Mouse (Mus musculus) cerebellum, adult 18-20 months (tissue): ENCODE results near the gene Zfp422.

Source experiments
- DNase-seq, 2 experiments: peaks; one replicate each; pipeline ENCODE4 v3.0.0; 2021

Zfp422 gene

DNA sequence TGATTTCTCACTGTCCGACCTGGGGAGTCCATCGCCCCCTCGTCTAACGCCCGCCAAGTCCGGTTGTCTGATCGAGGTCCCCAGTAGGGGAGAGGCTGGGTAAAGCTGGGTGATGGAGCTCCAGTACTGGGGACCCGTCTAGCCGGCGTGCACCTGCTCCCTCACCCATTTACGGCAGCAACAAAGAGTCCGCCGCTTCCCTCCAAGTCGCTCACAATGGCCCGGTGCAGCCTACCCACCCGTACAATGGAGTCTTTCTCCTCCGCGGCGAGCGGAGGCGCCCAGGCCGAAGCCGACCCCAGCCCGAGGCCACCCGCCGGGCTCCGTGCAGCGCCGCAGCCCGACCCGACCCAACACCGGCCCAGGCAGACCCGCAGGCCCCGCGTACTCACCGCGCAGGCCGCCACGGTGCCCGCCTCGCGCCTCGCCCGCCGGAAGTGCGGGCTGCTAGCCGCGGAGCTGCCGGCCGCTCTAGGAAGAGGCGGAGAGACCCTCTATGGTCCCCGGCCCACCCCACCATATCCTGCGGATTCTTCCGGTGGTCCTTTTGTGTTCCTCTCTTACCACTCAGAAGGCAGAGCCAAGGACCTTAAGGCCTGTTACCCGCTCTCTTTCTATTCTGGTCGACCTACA lies at the start of gene Zfp422:
Gene Zfp422 (minus strand): TSS at position 461 of the 633 bp plus-strand sequence.
- DNase-seq, result peak; percentile 63 to 81

- no peak for DNase-seq
Observed at GRCm38 (mm10) chr6:116677321-116677720, 48.5 kb upstream of the Zfp422 start.

DNA sequence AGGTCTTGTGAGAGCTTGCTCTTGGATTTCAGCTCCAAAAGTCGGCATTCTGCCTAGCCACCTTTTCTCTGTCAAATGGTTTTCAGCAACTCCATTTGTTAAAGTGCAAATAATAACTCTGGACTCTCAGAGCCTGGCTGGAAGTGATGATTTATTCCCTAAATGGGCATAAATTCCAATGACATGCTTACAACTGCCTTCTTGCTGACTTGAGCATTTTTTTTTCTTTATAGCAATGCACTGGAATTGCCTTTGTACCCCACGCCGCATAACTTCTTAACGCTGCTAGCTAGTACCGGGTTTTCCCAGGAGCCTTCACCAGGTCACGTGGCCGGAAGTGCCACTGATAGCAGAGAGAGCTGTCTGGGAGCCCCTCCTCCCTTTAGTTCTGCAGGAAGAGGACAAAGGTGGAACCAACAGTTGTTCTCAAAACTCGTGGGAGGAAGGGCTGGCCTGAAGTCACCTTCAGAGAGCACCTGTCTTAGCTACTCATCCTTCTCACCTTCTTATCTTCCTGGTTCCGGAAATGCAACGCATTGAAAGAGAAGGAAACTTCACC lies 47.6 kb upstream of the Zfp422 start:
- no peak for DNase-seq

GRCm38 (mm10) chr6:116674283-116674886 lies 45.6 kb upstream of the Zfp422 start:
- no peak for DNase-seq

DNA sequence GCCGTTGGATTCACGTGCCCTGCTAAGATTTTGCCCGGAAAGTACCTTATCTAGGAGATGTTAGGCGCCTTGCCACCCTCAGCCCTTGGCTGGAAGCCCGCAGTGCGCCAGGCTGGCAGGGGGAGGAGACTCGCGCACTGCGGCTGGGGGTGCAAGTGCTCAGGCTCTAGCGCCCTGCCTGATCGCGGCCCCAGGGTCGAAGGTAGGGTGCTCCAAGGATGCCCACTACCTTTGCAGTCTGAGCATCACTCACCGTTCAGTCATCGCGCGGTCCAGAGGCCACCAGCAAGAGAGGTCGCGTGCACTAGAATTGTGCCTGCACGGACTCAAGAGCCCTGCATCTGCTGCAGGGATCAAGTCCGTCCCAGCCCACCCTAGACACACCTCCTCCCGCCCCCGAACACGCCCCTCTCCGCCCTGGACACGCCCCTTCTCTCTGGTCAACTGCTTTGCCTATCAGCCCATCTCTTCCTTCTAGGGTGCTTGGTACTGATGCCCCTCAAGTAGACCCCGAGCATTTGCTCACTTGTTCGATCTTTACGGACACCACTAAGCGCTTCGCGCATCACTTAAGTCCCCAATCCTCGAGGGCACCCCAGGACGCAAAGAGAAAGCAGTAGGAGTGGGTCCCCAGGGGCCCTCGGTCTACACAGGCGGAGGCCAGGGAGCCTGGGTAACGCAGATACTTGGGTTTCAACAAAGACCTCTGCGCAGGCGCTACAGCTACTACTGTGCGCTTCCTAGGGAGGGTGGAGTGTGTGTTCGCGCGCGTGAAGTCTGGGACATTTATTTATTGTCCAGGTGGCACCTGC lies 44.9 kb upstream of the Zfp422 start, which contains the start of gene Rassf4:
Gene Rassf4 (minus strand): TSS at position 482 of the 812 bp plus-strand sequence.
- DNase-seq, result peak; percentile 55 to 58

DNA sequence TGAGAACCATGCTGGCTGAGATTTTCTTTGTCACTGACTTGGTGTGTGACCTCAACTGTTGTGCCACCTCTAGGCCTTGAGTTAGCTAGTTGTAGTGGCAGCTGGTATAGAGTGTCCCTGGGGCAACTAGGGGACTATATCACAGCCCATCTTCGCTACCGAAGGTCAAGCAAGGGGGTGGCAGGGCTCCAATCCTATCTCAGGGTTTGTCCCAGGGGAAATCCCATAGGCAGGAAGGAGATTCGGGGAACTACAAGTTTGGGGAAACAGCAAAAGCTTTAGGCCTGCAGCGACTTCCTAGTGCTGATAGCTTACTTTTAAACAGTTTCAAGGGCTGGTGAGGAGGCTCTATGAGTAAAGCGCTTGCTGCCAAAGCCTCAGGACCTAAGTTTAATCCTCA lies 43.5 kb upstream of the Zfp422 start:
- DNase-seq, result no peak

- DNase-seq, result no peak
Observed at GRCm38 (mm10) chr6:116671768-116672167, 43.0 kb upstream of the Zfp422 start.

GRCm38 (mm10) chr6:116671031-116671430 lies 42.2 kb upstream of the Zfp422 start:
- no peak for DNase-seq

DNA sequence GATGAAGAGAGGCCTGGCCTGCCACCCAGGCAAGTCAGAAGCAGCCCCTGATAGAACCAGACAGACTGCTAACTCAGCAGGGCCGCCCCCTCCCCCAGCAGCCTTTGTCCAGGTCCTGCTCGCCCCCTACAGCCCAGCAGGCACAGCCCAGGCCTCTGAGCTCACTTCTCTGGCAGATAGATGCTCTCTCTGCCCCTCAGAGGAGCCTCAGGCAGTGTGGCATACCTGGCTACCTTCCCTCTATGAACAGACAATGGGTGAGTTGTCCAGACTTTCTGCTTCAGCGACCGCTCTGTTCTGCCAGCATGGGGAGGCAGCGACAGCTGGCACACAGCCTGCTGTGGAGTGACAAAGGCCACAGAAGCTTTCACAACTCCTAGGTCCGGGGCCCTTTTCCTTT lies 41.3 kb upstream of the Zfp422 start:
- no peak for DNase-seq

DNA sequence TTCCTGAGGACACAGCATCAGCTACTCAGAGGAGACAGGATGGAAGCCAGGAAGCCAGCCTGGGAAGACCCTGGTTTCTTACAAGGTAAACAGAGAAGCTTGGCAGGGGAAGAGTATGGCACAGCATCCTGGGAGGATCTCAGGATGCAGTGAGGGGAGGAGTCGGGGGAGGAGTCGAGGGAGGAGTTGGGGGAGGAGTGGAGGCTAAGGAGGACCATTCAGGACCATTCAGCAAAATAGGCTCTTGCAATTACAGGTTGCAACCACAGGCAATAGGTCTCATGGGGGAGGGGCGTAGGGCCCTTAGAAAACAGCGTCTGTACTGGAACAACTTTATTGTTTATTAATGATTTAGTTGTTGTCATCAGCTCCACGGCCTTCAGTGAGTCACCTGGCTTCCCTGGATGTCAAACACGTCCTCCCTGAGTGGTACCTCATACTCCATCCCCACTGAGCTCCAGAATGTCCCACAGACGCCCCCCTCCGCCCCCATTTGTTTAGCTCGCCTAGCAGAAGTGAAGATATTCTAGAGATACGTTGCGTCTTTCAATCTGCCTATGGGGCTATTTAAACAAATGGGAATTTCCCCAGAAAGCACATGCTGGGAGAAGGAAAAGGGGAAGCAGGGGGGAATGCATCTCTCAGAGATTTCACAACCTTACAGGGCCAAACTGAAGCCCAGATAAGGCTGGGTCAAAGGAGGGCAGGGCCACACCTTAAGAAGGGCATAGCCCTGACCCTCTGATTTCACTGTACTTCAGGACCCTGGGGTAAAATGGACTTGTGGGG lies 40.1 kb upstream of the Zfp422 start:
- DNase-seq, result no peak

DNA sequence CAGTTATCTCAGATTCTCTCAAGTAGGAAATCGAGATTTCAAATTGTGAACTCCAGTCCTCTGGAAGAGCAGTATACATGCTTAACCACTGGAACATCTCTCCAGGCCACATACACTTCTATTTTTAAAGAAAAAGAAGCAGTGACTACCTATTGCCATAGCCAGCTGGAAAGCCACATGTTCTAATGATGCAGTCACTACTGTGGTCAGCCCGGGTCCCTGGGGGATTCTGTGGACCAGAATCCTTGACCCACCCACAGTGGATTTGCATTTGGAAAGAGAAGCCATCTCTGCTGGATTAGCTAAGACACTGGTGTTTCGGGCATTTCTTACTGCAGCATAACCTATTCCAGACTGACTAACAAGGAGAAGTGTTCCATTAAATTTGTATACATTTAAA lies 38.6 kb upstream of the Zfp422 start:
- no peak for DNase-seq

- DNase-seq, result no peak
Observed at GRCm38 (mm10) chr6:116666892-116667291, 38.1 kb upstream of the Zfp422 start.

GRCm38 (mm10) chr6:116666085-116666750 lies 37.4 kb upstream of the Zfp422 start:
- no peak for DNase-seq

- no peak for DNase-seq
Observed at GRCm38 (mm10) chr6:116664830-116665229, 36.0 kb upstream of the Zfp422 start.

DNA sequence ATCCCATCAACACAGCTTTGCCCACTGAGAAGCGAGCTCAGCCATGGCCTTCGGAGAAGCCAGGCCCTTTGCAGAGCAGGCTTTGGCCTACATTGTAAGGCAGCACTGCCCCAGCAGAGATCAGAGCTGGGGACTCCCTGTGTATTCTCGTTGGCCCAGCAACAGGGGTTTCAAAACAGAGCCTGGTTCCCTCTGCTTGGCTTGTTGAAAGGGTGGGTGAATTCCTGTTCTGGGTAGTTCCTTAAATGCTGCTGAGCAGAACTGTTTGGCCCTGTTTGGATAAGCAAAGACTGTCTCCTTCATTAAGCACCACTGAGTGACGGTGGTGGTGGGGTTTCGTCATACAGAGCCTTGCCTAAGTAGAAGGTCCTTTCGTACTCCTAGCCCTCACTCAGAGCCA lies 35.2 kb upstream of the Zfp422 start:
- DNase-seq, result no peak

GRCm38 (mm10) chr6:116663364-116663763 lies 34.6 kb upstream of the Zfp422 start:
- DNase-seq, result no peak

GRCm38 (mm10) chr6:116653684-116654454 lies 25.1 kb upstream of the Zfp422 start:
- DNase-seq, result peak; percentile 56 to 59

DNA sequence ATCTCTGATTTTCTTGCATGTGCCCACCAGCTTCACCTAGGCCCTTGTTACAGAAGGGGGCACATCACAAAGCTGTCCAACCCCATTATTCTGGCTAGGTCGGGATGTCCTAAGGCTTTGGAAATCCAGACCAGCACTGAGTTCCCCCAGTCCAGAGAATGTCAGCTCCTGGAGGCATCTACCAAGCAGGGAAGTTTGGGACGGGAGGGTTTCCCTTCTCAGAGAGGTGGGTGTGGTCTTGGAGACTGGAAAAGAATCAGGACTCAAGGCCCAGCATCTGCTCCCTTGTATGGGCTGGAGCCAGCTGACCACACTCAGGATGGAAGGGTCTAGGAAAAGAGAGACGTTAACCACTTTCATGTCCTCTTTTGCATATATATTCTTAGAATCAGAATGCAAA lies 24.4 kb upstream of the Zfp422 start:
- no peak for DNase-seq

- DNase-seq, result no peak
Observed at GRCm38 (mm10) chr6:116651437-116652118, 22.8 kb upstream of the Zfp422 start.

DNA sequence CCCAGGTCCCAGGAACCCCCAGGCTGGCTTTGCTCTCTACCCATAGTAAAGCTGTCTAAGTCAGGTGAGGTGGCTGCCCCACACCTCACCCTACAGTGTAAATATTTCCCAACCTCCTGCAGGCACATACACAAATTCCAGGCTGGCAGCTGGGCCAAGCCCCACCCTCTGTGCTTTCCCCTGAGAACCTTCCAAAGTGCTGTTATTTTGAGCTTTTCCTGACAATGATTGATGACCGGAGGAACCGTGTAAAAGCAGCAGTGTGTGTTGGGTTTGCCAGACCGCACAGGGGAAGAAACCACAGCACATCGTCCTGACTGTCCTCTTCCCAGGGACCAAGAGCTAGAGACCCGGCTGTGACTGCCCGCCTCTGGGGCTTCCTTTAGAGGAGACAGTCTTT lies 21.6 kb upstream of the Zfp422 start, which contains the start of gene Depp1:
Gene Depp1 (plus strand): TSS at position 204 of the 400 bp plus-strand sequence.
- DNase-seq, result no peak

- no peak for DNase-seq
Observed at GRCm38 (mm10) chr6:116649811-116650210, 21.0 kb upstream of the Zfp422 start.
